ENCODE assay signal across 26 mouse cellular contexts in the genomic region with DNA sequence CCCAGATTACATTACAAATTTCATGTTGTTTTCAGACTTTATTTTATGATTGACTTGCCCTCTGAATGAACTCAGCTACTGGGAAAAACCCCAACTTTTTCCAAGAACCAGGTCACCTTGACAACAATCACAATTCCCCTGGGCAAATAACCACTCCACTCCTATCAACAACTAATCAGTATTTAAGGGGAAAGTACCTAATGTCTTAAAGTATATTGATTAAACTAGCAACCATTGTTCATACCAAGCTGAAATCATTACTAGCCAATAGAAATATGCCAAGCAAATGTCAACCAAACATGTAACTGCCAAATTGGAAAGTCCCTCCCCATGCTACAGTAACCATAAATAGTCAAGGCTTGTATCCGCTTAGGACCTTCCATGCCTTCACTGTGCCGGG. TPM values are rescaled to one million over a fixed set of nuclear protein-coding genes. Genes with fewer than 3 reads are reported as not detected.
A peak's percentile ranks its signal among the peaks of the same experiment; 100 is the strongest.
DNase-seq lines count a peak whose midpoint lies in the region; ATAC-seq and TF ChIP-seq lines count a peak whose summit lies in the region.
"Had no signal": no experiment of that assay in that cellular context is flagged by ENCODE, and none has a peak within 500 bp of the region (broad histone marks: within the 10 kb centered on the region; RNA-seq: fewer than 3 reads in every experiment).

No protein-coding gene starts in this region.

- H3K9me3 ChIP-seq in CH12.LX (replicated peaks; ENCODE audit: low read length), result peaks cover 8% of the 10 kb centered on the region
- no peaks in the 10 kb centered on the region for H3K9me3 ChIP-seq in stomach, embryonic 15.5 days
- 0 out of 2 replicates have a peak, but pooled peaks cover 4% of the 10 kb centered on the region for H3K9me3 ChIP-seq in hindbrain, embryonic 14.5 days (ENCODE audit: control insufficient read depth, low read length)
- H3K9me3 ChIP-seq in midbrain, embryonic 16.5 days (replicated peaks; ENCODE audit: control insufficient read depth, low read length, poor library complexity, severe bottlenecking), result no peaks in the 10 kb centered on the region
- H3K9me3 ChIP-seq: embryonic facial prominence, embryonic 15.5 days; forebrain, embryonic 10.5 days; hindbrain, embryonic 12.5 days had no signal

- no peak overlapping the region for H3K27ac ChIP-seq in CH12.LX (ENCODE audit: insufficient read depth, low read depth)
- H3K27ac ChIP-seq in brown adipose tissue, adult 24 weeks (replicated peaks; ENCODE audit: low read depth, low read length), result peak overlapping the region; percentile 74
- H3K27ac ChIP-seq in stomach, embryonic 15.5 days, result no peak overlapping the region
- no peak overlapping the region for H3K27ac ChIP-seq in hindbrain, embryonic 14.5 days
- H3K27ac ChIP-seq in midbrain, embryonic 16.5 days (ENCODE audit: low read length), result no peak overlapping the region
- H3K27ac ChIP-seq: embryonic facial prominence, embryonic 15.5 days; forebrain, embryonic 10.5 days; gastrocnemius, adult 2 months; hindbrain, embryonic 12.5 days had no signal

- ATAC-seq in stomach, embryonic 15.5 days (ENCODE audit: insufficient read depth, low FRiP score, low read depth), result peak; percentile 43; the same call in 1 of the 2 replicates
- no peak for ATAC-seq in hindbrain, embryonic 14.5 days (ENCODE audit: low FRiP score)
- ATAC-seq in midbrain, embryonic 16.5 days, result no peak
- ATAC-seq: forebrain, embryonic 14.5 days; intestine, postnatal 0 days had no signal

- H3K4me1 ChIP-seq in CH12.LX (ENCODE audit: control insufficient read depth in 1 of 2, insufficient read depth in 2 of 2), result peaks cover 0 to 13% of the 10 kb centered on the region in 2 experiments; a peak in 1 of 4 replicates
- no peaks in the 10 kb centered on the region for H3K4me1 ChIP-seq in brown adipose tissue, adult 24 weeks (ENCODE audit: control insufficient read depth, insufficient read depth, insufficient read length, low read length)
- H3K4me1 ChIP-seq in stomach, embryonic 15.5 days, result no peaks in the 10 kb centered on the region
- H3K4me1 ChIP-seq in hindbrain, embryonic 14.5 days (replicated peaks; ENCODE audit: control insufficient read depth, insufficient read depth, low read length), result no peaks in the 10 kb centered on the region
- H3K4me1 ChIP-seq in midbrain, embryonic 16.5 days (ENCODE audit: control insufficient read depth, insufficient read depth, low read length), result no peaks in the 10 kb centered on the region
- H3K4me1 ChIP-seq: embryonic facial prominence, embryonic 15.5 days; forebrain, embryonic 10.5 days; hindbrain, embryonic 12.5 days had no signal

- in situ Hi-C loops in CH12.LX (cut with MboI; ENCODE audit: low pct_ligation_motif_present, low pct_unique_long_range_greater_than_20kb, low sequenced_read_pairs), result no loop called here

- no peaks in the 10 kb centered on the region for H3K27me3 ChIP-seq in CH12.LX (replicated peaks)
- no peaks in the 10 kb centered on the region for H3K27me3 ChIP-seq in stomach, embryonic 15.5 days (replicated peaks)
- no peaks in the 10 kb centered on the region for H3K27me3 ChIP-seq in hindbrain, embryonic 14.5 days (ENCODE audit: control insufficient read depth, insufficient read depth, low read length)
- no peaks in the 10 kb centered on the region for H3K27me3 ChIP-seq in midbrain, embryonic 16.5 days (ENCODE audit: control insufficient read depth, insufficient read depth, low read depth, low read length)
- H3K27me3 ChIP-seq: embryonic facial prominence, embryonic 15.5 days; hindbrain, embryonic 12.5 days had no signal

- DNase-seq in CD4-positive, CD25-positive, alpha-beta regulatory T cell, adult 2 months (ENCODE audit: low read depth, low spot score), result peak; percentile 27
- DNase-seq in CH12.LX (ENCODE audit: extremely low read depth), result peak; percentile 48
- DNase-seq in hindbrain, embryonic 14.5 days (ENCODE audit: low spot score), result no peak
- DNase-seq in right cerebral cortex, adult 18-20 months, result no peak
- DNase-seq: adrenal gland, adult 2 months; adrenal gland, postnatal 25 days; B cell, adult 2 months; cerebellum, adult 2 months; cerebellum, postnatal 14 days; embryo, embryonic 11 days; gastrocnemius, adult 2 months; gastrocnemius, postnatal 36 days; heart, adult 11 months; heart, postnatal 10 days; heart, postnatal 4 days had no signal

- no peaks in the 10 kb centered on the region for H3K79me2 ChIP-seq in CH12.LX (replicated peaks; ENCODE audit: control insufficient read depth, extremely low read depth, insufficient read depth, poor library complexity, severe bottlenecking)

- TF ChIP-seq EP300 in CH12.LX (IDR thresholded peaks at IDR 0.05; ENCODE audit: low read length), result peak; percentile 47; the same call in 1 of the 2 replicates

- no peak for TF ChIP-seq RAD21 in CH12.LX (IDR thresholded peaks at IDR 0.05; ENCODE audit: low read depth, low read length)

- no peak for TF ChIP-seq POLR2A in CH12.LX (IDR thresholded peaks at IDR 0.05; ENCODE audit: low read depth, low read length)

- H3K9ac ChIP-seq in CH12.LX (ENCODE audit: insufficient read depth, low read depth), result no peak overlapping the region
- H3K9ac ChIP-seq in stomach, embryonic 15.5 days, result no peak overlapping the region
- H3K9ac ChIP-seq in hindbrain, embryonic 14.5 days, result no peak overlapping the region
- no peak overlapping the region for H3K9ac ChIP-seq in midbrain, embryonic 16.5 days (ENCODE audit: low read depth, low read length)
- H3K9ac ChIP-seq: embryonic facial prominence, embryonic 15.5 days; hindbrain, embryonic 12.5 days had no signal

- WGBS in stomach, embryonic 15.5 days, result 82% methylated on average over 2 of the region's 2 CpGs
- 91% methylated on average over 2 of the region's 2 CpGs for WGBS in hindbrain, embryonic 14.5 days
- WGBS in midbrain, embryonic 16.5 days, result 95% methylated on average over 2 of the region's 2 CpGs

- dilution Hi-C loops in CH12.LX (cut with MboI; ENCODE audit: extremely low pct_ligation_motif_present, extremely low pct_unique_long_range_greater_than_20kb, low sequenced_read_pairs), result no loop called here

- H3K36me3 ChIP-seq in CH12.LX (replicated peaks in 1 of 2; ENCODE audit: control insufficient read depth in 1 of 2, insufficient read depth in 1 of 2, low read length in 1 of 2), result no peaks in the 10 kb centered on the region
- no peaks in the 10 kb centered on the region for H3K36me3 ChIP-seq in stomach, embryonic 15.5 days
- H3K36me3 ChIP-seq in hindbrain, embryonic 14.5 days (replicated peaks; ENCODE audit: control insufficient read depth, insufficient read depth), result no peaks in the 10 kb centered on the region
- H3K36me3 ChIP-seq in midbrain, embryonic 16.5 days (ENCODE audit: control insufficient read depth, insufficient read depth, low read length), result no peaks in the 10 kb centered on the region
- H3K36me3 ChIP-seq: embryonic facial prominence, embryonic 15.5 days; forebrain, embryonic 10.5 days; hindbrain, embryonic 12.5 days had no signal

- no peak for TF ChIP-seq CTCF in CH12.LX (conservative IDR thresholded peaks at IDR 0.05 in 1 of 2, IDR thresholded peaks at IDR 0.05 in 1 of 2; ENCODE audit: low read depth in 2 of 2, low read length in 2 of 2)

- H3K4me2 ChIP-seq in CH12.LX (ENCODE audit: insufficient read depth, low read depth, poor library complexity, severe bottlenecking), result no peak overlapping the region
- H3K4me2 ChIP-seq in stomach, embryonic 15.5 days, result no peak overlapping the region
- no peak overlapping the region for H3K4me2 ChIP-seq in hindbrain, embryonic 14.5 days (replicated peaks)
- no peak overlapping the region for H3K4me2 ChIP-seq in midbrain, embryonic 16.5 days (ENCODE audit: low read length)
- H3K4me2 ChIP-seq: embryonic facial prominence, embryonic 15.5 days; hindbrain, embryonic 12.5 days had no signal

- H3K4me3 ChIP-seq in CH12.LX (replicated peaks in 1 of 3; ENCODE audit: low read depth in 2 of 3, low read length in 2 of 3, poor library complexity in 1 of 3), result no peak overlapping the region
- H3K4me3 ChIP-seq in brown adipose tissue, adult 24 weeks (ENCODE audit: insufficient read depth, low read depth, low read length), result no peak overlapping the region
- no peak overlapping the region for H3K4me3 ChIP-seq in stomach, embryonic 15.5 days (replicated peaks)
- H3K4me3 ChIP-seq in hindbrain, embryonic 14.5 days (replicated peaks; ENCODE audit: low read length), result no peak overlapping the region
- H3K4me3 ChIP-seq in midbrain, embryonic 16.5 days (ENCODE audit: low read depth, low read length), result no peak overlapping the region
- H3K4me3 ChIP-seq: embryonic facial prominence, embryonic 15.5 days; erythroblast, embryonic 14.5 days; forebrain, embryonic 10.5 days; gastrocnemius, adult 2 months; hindbrain, embryonic 12.5 days had no signal

RNA-seq across cellular contexts. Expression of gene Zfp445, which starts 9.3 kb away (rescaled TPM):
- 53.8 and 56.3 TPM in 2 replicates for total RNA-seq in CH12.LX (2012; rRNA removed)
- total RNA-seq in CH12.LX (2014; rRNA removed), result 43.7 and 49.6 TPM in 2 replicates
- 46.0 and 55.5 TPM in 2 replicates for polyA plus RNA-seq in CH12.LX (2012; ENCODE audit: insufficient read length, low read depth)
- 24.4 and 26.4 TPM in 2 replicates for polyA plus RNA-seq in brown adipose tissue, adult 24 weeks (2012; ENCODE audit: insufficient read depth, insufficient read length, missing spikeins)
- polyA plus RNA-seq in stomach, embryonic 15.5 days (2015; fragmentation: Nextera tagmentation; extraction: Ambion mirVana), result 54.9 and 56.1 TPM in 2 replicates
- 97.7 and 104 TPM in 2 replicates for polyA plus RNA-seq in hindbrain, embryonic 14.5 days (2014; fragmentation: Nextera tagmentation; extraction: Ambion mirVana)
- 121 and 131 TPM in 2 replicates for polyA plus RNA-seq in midbrain, embryonic 16.5 days (2015; fragmentation: Nextera tagmentation; extraction: Ambion mirVana)

RNA-seq across cellular contexts. Expression of gene Zkscan7, which starts 10.3 kb away (rescaled TPM):
- total RNA-seq in CH12.LX (2012; rRNA removed) (4.2 and 6.4 TPM in 2 replicates), CH12.LX (2014; rRNA removed) (6.6 and 7.5 TPM in 2 replicates)
- 2.1 and 3.5 TPM in 2 replicates for polyA plus RNA-seq in CH12.LX (2012; ENCODE audit: insufficient read length, low read depth)
- 2.7 and 3.8 TPM in 2 replicates for polyA plus RNA-seq in brown adipose tissue, adult 24 weeks (2012; ENCODE audit: insufficient read depth, insufficient read length, missing spikeins)
- polyA plus RNA-seq in stomach, embryonic 15.5 days (2015; fragmentation: Nextera tagmentation; extraction: Ambion mirVana), result 4.0 and 4.6 TPM in 2 replicates
- 1.9 and 2.2 TPM in 2 replicates for polyA plus RNA-seq in hindbrain, embryonic 14.5 days (2014; fragmentation: Nextera tagmentation; extraction: Ambion mirVana)
- 4.7 and 4.9 TPM in 2 replicates for polyA plus RNA-seq in midbrain, embryonic 16.5 days (2015; fragmentation: Nextera tagmentation; extraction: Ambion mirVana)
- polyA plus RNA-seq: erythroblast, embryonic 14.5 days had no signal

RNA-seq across cellular contexts. Expression of gene Gm35549, which starts 31.3 kb away (rescaled TPM):
- total RNA-seq in CH12.LX (2012; rRNA removed), result 0.13 TPM in 1 of 2 replicates, not detected in the other
- not detected in 2 replicates for total RNA-seq in CH12.LX (2014; rRNA removed)
- 0.41 TPM in 1 of 2 replicates, not detected in the other for polyA plus RNA-seq in CH12.LX (2012; ENCODE audit: insufficient read length, low read depth)
- polyA plus RNA-seq in brown adipose tissue, adult 24 weeks (2012; ENCODE audit: insufficient read depth, insufficient read length, missing spikeins), result not detected in 2 replicates
- 0.28 and 0.30 TPM in 2 replicates for polyA plus RNA-seq in stomach, embryonic 15.5 days (2015; fragmentation: Nextera tagmentation; extraction: Ambion mirVana)
- 0.56 and 0.95 TPM in 2 replicates for polyA plus RNA-seq in hindbrain, embryonic 14.5 days (2014; fragmentation: Nextera tagmentation; extraction: Ambion mirVana)
- 0.63 TPM in 1 of 2 replicates, not detected in the other for polyA plus RNA-seq in midbrain, embryonic 16.5 days (2015; fragmentation: Nextera tagmentation; extraction: Ambion mirVana)
- total RNA-seq: adrenal gland, adult 2 months; adrenal gland, postnatal 25 days; common myeloid progenitor, adult 5-6 weeks; gastrocnemius, adult 2 months; gastrocnemius, postnatal 36 days; heart, postnatal 10 days; heart, postnatal 4 days had no signal
- polyA plus RNA-seq: adrenal gland, adult 2 months; cerebellum, adult 2 months; erythroblast, embryonic 14.5 days; heart, embryonic 14.5 days; intestine, postnatal 0 days had no signal

RNA-seq across cellular contexts. Expression of gene Zfp105, which starts 47.7 kb away (rescaled TPM):
- total RNA-seq in CH12.LX (2012; rRNA removed) (not detected in 2 replicates), CH12.LX (2014; rRNA removed) (not detected in 2 replicates)
- polyA plus RNA-seq in CH12.LX (2012; ENCODE audit: insufficient read length, low read depth), result not detected in 2 replicates
- polyA plus RNA-seq in brown adipose tissue, adult 24 weeks (2012; ENCODE audit: insufficient read depth, insufficient read length, missing spikeins), result 0.95 TPM in 1 of 2 replicates, not detected in the other
- polyA plus RNA-seq in stomach, embryonic 15.5 days (2015; fragmentation: Nextera tagmentation; extraction: Ambion mirVana), result 15.0 and 15.1 TPM in 2 replicates
- polyA plus RNA-seq in hindbrain, embryonic 14.5 days (2014; fragmentation: Nextera tagmentation; extraction: Ambion mirVana), result 16.1 and 17.0 TPM in 2 replicates
- polyA plus RNA-seq in midbrain, embryonic 16.5 days (2015; fragmentation: Nextera tagmentation; extraction: Ambion mirVana), result 16.8 and 19.7 TPM in 2 replicates
- polyA plus RNA-seq: erythroblast, embryonic 14.5 days had no signal

Comparison
In these comparisons a context has a peak if more than half of its experiments do, and no peak if none do; other contexts are left out.
1. DNase-seq: peak in CD4-positive, CD25-positive, alpha-beta regulatory T cell, adult 2 months (single experiment) and CH12.LX (single experiment); none in hindbrain, embryonic 14.5 days (single experiment) and right cerebral cortex, adult 18-20 months (single experiment).